8 mouse cellular contexts compared by ENCODE assay signal in genomic region chr6:144781431-144782030, GRCm38 (mm10). TPM values are rescaled to one million over a fixed set of nuclear protein-coding genes. Genes with fewer than 3 reads are reported as not detected.
DNase-seq lines count a peak whose midpoint lies in the region; ATAC-seq lines count a peak whose summit lies in the region.

TSS of gene Sox5 (minus strand) at chr6:144781977.

- peak within 1 kb of the TSS; percentile 73 for H3K4me3 ChIP-seq in embryonic facial prominence, embryonic 10.5 days
- peak within 1 kb of the TSS; percentile 81 for H3K4me3 ChIP-seq in intestine, embryonic 15.5 days (replicated peaks)

- H3K27me3 ChIP-seq in embryonic facial prominence, embryonic 10.5 days (replicated peaks; ENCODE audit: low read depth, poor library complexity, severe bottlenecking): peaks cover 50% of the 10 kb centered on the region
- no peaks in the 10 kb centered on the region; the same call in 1 of the 2 replicates for H3K27me3 ChIP-seq in intestine, embryonic 15.5 days (replicated peaks)

- no peaks in the 10 kb centered on the region for H3K36me3 ChIP-seq in embryonic facial prominence, embryonic 10.5 days (replicated peaks)
- H3K36me3 ChIP-seq in intestine, embryonic 15.5 days: no peaks in the 10 kb centered on the region

- H3K4me1 ChIP-seq in embryonic facial prominence, embryonic 10.5 days: peaks cover 29% of the 10 kb centered on the region
- peaks cover 7% of the 10 kb centered on the region for H3K4me1 ChIP-seq in intestine, embryonic 15.5 days (replicated peaks)

- peak within 1 kb of the TSS; percentile 71 for H3K9ac ChIP-seq in intestine, embryonic 15.5 days

- intact Hi-C loops in left cerebral cortex, postnatal 14 days (cut with DNase I): no loop called here

- H3K4me2 ChIP-seq in intestine, embryonic 15.5 days (replicated peaks): peak within 1 kb of the TSS; percentile 98

- ATAC-seq in intestine, embryonic 15.5 days: peak; percentile 84
- peak; percentile 55 for ATAC-seq in megakaryocyte, adult 5-6 weeks (ENCODE audit: poor library complexity, severe bottlenecking)

- peak within 1 kb of the TSS; percentile 86 for H3K27ac ChIP-seq in embryonic facial prominence, embryonic 10.5 days (replicated peaks)
- H3K27ac ChIP-seq in intestine, embryonic 15.5 days: peak within 1 kb of the TSS; percentile 74

- DNase-seq in adipocyte (ENCODE audit: low spot score): peak; percentile 49
- peak; percentile 77 for DNase-seq in embryonic facial prominence, embryonic 10.5 days (ENCODE audit: low spot score)
- peak; percentile 26 to 43 for DNase-seq in gastrocnemius, postnatal 4 days (ENCODE audit: low spot score in 2 of 2)
- DNase-seq in left cerebral cortex, postnatal 14 days (ENCODE audit: low spot score in 2 of 2): peak; percentile 38 to 49
- DNase-seq in right cerebral cortex, adult 2 months (ENCODE audit: low spot score in 2 of 2): peak; percentile 43 to 68
- DNase-seq in urinary bladder, postnatal 4 days (ENCODE audit: low spot score in 2 of 2): peak; percentile 66 to 67

- no peaks in the 10 kb centered on the region for H3K9me3 ChIP-seq in embryonic facial prominence, embryonic 10.5 days
- H3K9me3 ChIP-seq in intestine, embryonic 15.5 days: no peaks in the 10 kb centered on the region

- WGBS in embryonic facial prominence, embryonic 10.5 days: under 1% methylated on average over 47 of the region's 47 CpGs
- under 1% methylated on average over 46 of the region's 47 CpGs for WGBS in intestine, embryonic 15.5 days

RNA-seq across cellular contexts. Expression of gene Sox5, which starts in this region (rescaled TPM):
- 60.0 and 65.1 TPM in 2 replicates for polyA plus RNA-seq in embryonic facial prominence, embryonic 10.5 days (2016; fragmentation: Nextera tagmentation; extraction: Ambion mirVana)
- 1 to 10 TPM; 3.3 to 3.9 TPM for total RNA-seq in gastrocnemius, postnatal 4 days (2021)
- polyA plus RNA-seq in intestine, embryonic 15.5 days (2015; fragmentation: Nextera tagmentation; extraction: Ambion mirVana): 12.9 and 16.4 TPM in 2 replicates
- total RNA-seq in left cerebral cortex, postnatal 14 days (2021): 10 to 100 TPM; 63.8 to 68.3 TPM
- total RNA-seq in megakaryocyte, adult 5-6 weeks (2015): 0.07 TPM in 1 of 2 replicates, not detected in the other
- total RNA-seq in megakaryocyte, adult 5-6 weeks (2017): 0.07 TPM in 1 of 2 replicates, not detected in the other

Comparison
In these comparisons a context has a peak if more than half of its experiments do, and no peak if none do; other contexts are left out.
1. Peak in every context shown above with its lines: DNase-seq, ATAC-seq, H3K4me3 ChIP-seq and H3K27ac ChIP-seq.
2. RNA of gene Sox5 (total RNA-seq): 63.8 to 68.3 TPM in left cerebral cortex, postnatal 14 days; 3.3 to 3.9 TPM in gastrocnemius, postnatal 4 days and 0.07 TPM in megakaryocyte, adult 5-6 weeks; every median in the first group is over 10 times any median in the second.
3. Peak in ATAC-seq in megakaryocyte, adult 5-6 weeks; RNA of the gene not detected or under 1 TPM.